Comparison of ENCODE assay signal across 11 mouse cellular contexts in the genomic region with DNA sequence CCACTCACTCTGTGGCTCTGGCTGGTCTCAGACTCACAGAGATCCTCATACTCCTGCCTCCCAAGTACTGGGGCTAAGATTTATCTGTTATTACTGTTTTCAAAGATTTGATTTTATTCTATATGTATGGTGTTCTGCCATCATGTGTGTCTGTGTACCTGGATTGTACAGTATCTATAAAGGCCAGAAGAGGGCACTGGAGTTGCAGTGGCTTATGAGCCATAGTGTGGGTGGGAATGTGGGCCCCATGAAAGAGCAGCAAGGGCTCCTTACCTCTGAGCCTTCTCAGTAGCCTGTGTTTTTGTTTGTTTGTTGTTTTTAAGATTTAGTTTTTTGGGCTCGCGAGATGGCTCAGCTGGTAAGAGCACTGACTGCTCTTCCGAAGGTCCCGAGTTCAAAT. TPM values are rescaled to one million over a fixed set of nuclear protein-coding genes. Genes with fewer than 3 reads are reported as not detected.
DNase-seq lines count a peak whose midpoint lies in the region; ATAC-seq and TF ChIP-seq lines count a peak whose summit lies in the region.
"Had no signal": no experiment of that assay in that cellular context is flagged by ENCODE, and none has a peak within 500 bp of the region (broad histone marks: within the 10 kb centered on the region; RNA-seq: fewer than 3 reads in every experiment).

No protein-coding gene starts in this region.

- H3K9me3 ChIP-seq in E14TG2a.4 (ENCODE audit: low read length) = no peaks in the 10 kb centered on the region
- H3K9me3 ChIP-seq: embryonic facial prominence, embryonic 15.5 days; megakaryocyte, embryonic 14.5 days had no signal

- no peak overlapping the region for H3K4me3 ChIP-seq in layer of hippocampus, adult 2 months
- no peak overlapping the region for H3K4me3 ChIP-seq in E14TG2a.4 (replicated peaks; ENCODE audit: low read length)
- H3K4me3 ChIP-seq: embryonic facial prominence, embryonic 15.5 days; megakaryocyte, embryonic 14.5 days had no signal

- no peaks in the 10 kb centered on the region for H3K27me3 ChIP-seq in E14TG2a.4 (ENCODE audit: insufficient read depth, low read length)
- H3K27me3 ChIP-seq: embryonic facial prominence, embryonic 15.5 days; megakaryocyte, embryonic 14.5 days had no signal

- no peak for DNase-seq in layer of hippocampus, adult 2 months (ENCODE audit: low spot score in 2 of 2)
- DNase-seq in layer of hippocampus, postnatal 10 days (ENCODE audit: low spot score in 2 of 2) = no peak
- DNase-seq in A20 (ENCODE audit: low read depth, low spot score) = peak; percentile 39
- DNase-seq in adrenal gland, adult (ENCODE audit: inconsistent age in 2 of 2, low spot score in 1 of 2) = no peak
- DNase-seq: cerebellum, adult 11 months; kidney, adult 18-20 months had no signal

- peaks cover 51% of the 10 kb centered on the region for H3K4me1 ChIP-seq in E14TG2a.4 (replicated peaks; ENCODE audit: low read depth, low read length)

- peak; percentile 73 for TF ChIP-seq CTCF in layer of hippocampus, adult 2 months (conservative IDR thresholded peaks at IDR 0.05)
- 0 out of 2 replicates have a peak, but pooled peaks have one; percentile 15 for TF ChIP-seq CTCF in E14TG2a.4 (conservative IDR thresholded peaks at IDR 0.05; ENCODE audit: low read length)

- ATAC-seq in inflammation-experienced regulatory T-cells, adult 6 months = peak; percentile 48
- ATAC-seq in activated CD4-positive, CD25-positive, alpha-beta regulatory T cell, adult 4 months = no peak

- H3K27ac ChIP-seq in layer of hippocampus, adult 2 months = no peak overlapping the region
- H3K27ac ChIP-seq: embryonic facial prominence, embryonic 15.5 days had no signal

- H3K36me3 ChIP-seq in E14TG2a.4 (ENCODE audit: insufficient read depth, low read length) = peaks cover 65% of the 10 kb centered on the region

RNA-seq across cellular contexts. Expression of gene Tmem161a, which starts 6.9 kb away (rescaled TPM):
- 10 to 100 TPM; 46.4 to 59.0 TPM for total RNA-seq in layer of hippocampus, adult 2 months (2021)
- total RNA-seq in layer of hippocampus, postnatal 10 days (2021) = 10 to 100 TPM; 52.3 to 54.7 TPM
- 10 to 100 TPM; 20.8 to 30.3 (median 23.3) TPM for polyA plus RNA-seq in inflammation-experienced regulatory T-cells, adult 6 months (2017; shearing (Covaris generic))
- polyA plus RNA-seq in activated CD4-positive, CD25-positive, alpha-beta regulatory T cell, adult 4 months (2017; shearing (Covaris generic)) = 10 to 100 TPM; 17.4 to 27.3 TPM

RNA-seq across cellular contexts. Expression of gene Slc25a42, which starts 33.0 kb away (rescaled TPM):
- total RNA-seq in layer of hippocampus, adult 2 months (2021) = 10 to 100 TPM; 43.9 to 44.0 TPM
- 10 to 100 TPM; 27.9 to 28.8 TPM for total RNA-seq in layer of hippocampus, postnatal 10 days (2021)
- 10 to 100 TPM in 2 of 3 experiments, 1 to 10 TPM in 1; 5.1 to 15.7 (median 11.2) TPM for polyA plus RNA-seq in inflammation-experienced regulatory T-cells, adult 6 months (2017; shearing (Covaris generic))
- 1 to 10 TPM; 4.9 to 6.3 TPM for polyA plus RNA-seq in activated CD4-positive, CD25-positive, alpha-beta regulatory T cell, adult 4 months (2017; shearing (Covaris generic))

RNA-seq across cellular contexts. Expression of gene Mef2b, which starts 39.6 kb away (rescaled TPM):
- total RNA-seq in layer of hippocampus, adult 2 months (2021) = under 1 TPM; 0.37 to 0.41 TPM
- under 1 TPM; 0.57 to 0.67 TPM for total RNA-seq in layer of hippocampus, postnatal 10 days (2021)
- polyA plus RNA-seq in inflammation-experienced regulatory T-cells, adult 6 months (2017; shearing (Covaris generic)) = 1 to 10 TPM in 1 of 3 experiments, under 1 TPM in 2; 0.29 to 2.2 (median 0.36) TPM
- polyA plus RNA-seq in activated CD4-positive, CD25-positive, alpha-beta regulatory T cell, adult 4 months (2017; shearing (Covaris generic)) = not detected

RNA-seq across cellular contexts. Expression of gene Borcs8, which starts 39.8 kb away (rescaled TPM):
- 10 to 100 TPM; 50.2 to 50.8 TPM for total RNA-seq in layer of hippocampus, adult 2 months (2021)
- 10 to 100 TPM; 39.9 to 46.5 TPM for total RNA-seq in layer of hippocampus, postnatal 10 days (2021)
- 10 to 100 TPM; 83.2 to 86.8 (median 86.6) TPM for polyA plus RNA-seq in inflammation-experienced regulatory T-cells, adult 6 months (2017; shearing (Covaris generic))
- 100 to 1,000 TPM in 1 of 2 experiments, 10 to 100 TPM in 1; 98.5 to 112 TPM for polyA plus RNA-seq in activated CD4-positive, CD25-positive, alpha-beta regulatory T cell, adult 4 months (2017; shearing (Covaris generic))

RNA-seq across cellular contexts. Expression of gene Rfxank, which starts 40.1 kb away (rescaled TPM):
- 10 to 100 TPM; 14.2 to 15.7 TPM for total RNA-seq in layer of hippocampus, adult 2 months (2021)
- total RNA-seq in layer of hippocampus, postnatal 10 days (2021) = 10 to 100 TPM; 10.5 to 12.0 TPM
- polyA plus RNA-seq in inflammation-experienced regulatory T-cells, adult 6 months (2017; shearing (Covaris generic)) = 10 to 100 TPM; 36.6 to 71.1 (median 66.0) TPM
- 10 to 100 TPM; 36.2 to 58.5 TPM for polyA plus RNA-seq in activated CD4-positive, CD25-positive, alpha-beta regulatory T cell, adult 4 months (2017; shearing (Covaris generic))
